Mouse (Mus musculus) liver, postnatal 0 days (tissue): ENCODE data around the gene Aurka.

Experiments
- CTCF ChIP-seq: sonication (generic); IDR thresholded peaks from 2 replicates; pipeline ENCODE4 v1.5.1; 2016; ENCODE audit warnings: antibody characterized with exemption, low read depth
- EP300 ChIP-seq: IDR thresholded peaks from 2 replicates; pipeline ENCODE4 v1.6.1; 2016; ENCODE audit warnings: antibody characterized with exemption, low read depth, mild to moderate bottlenecking

- no peak for TF ChIP-seq EP300
- no peak for TF ChIP-seq CTCF
Measured at GRCm38 (mm10) chr2:172354761-172355160, 15.6 kb downstream of the Aurka start.
